Mouse (Mus musculus) liver, postnatal 0 days (tissue): ENCODE results near the gene Artn.

Source experiments
- CTCF ChIP-seq: sonication (generic); IDR thresholded peaks from 2 replicates; pipeline ENCODE4 v1.5.1; 2016; ENCODE audit warnings: antibody characterized with exemption, low read depth
- EP300 ChIP-seq: IDR thresholded peaks from 2 replicates; pipeline ENCODE4 v1.6.1; 2016; ENCODE audit warnings: antibody characterized with exemption, low read depth, mild to moderate bottlenecking

DNA sequence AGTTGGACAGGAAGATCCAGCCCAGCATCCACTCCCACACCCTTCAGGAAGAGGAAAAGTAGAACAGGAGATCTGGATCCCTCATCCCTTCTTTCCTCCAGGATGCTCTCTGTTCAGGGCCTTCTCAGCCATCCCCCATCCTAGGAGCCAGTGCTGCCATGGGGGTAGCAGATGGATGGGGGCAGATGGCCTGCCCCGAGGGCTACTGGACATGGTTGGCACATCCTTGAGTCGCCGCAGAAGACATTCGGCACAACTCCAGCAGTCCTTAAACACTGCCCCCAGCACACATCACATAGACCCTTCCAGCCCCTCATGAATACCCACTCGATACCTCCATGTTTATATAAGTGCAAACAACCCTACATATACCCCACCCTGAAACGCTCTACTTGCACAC, 33.5 kb downstream of the Artn start:
- TF ChIP-seq CTCF (no peak), EP300 (no peak)
